Mouse (Mus musculus) frontal cortex, postnatal 25 days (tissue): Measurements from ENCODE around the gene Ciao2a.

Experiments
- DNase-seq, 2 experiments: peaks; one replicate each; pipeline ENCODE4 v3.0.0; 2022; ENCODE audit warnings: low spot score in 2 of 2

Gene Ciao2a

GRCm38 (mm10) chr9:66120106-66120505 is 6.3 kb upstream of the Ciao2a start:
- no peak for DNase-seq

GRCm38 (mm10) chr9:66120945-66121344 is 5.5 kb upstream of the Ciao2a start:
- DNase-seq, result no peak

GRCm38 (mm10) chr9:66121421-66121820 is 5.0 kb upstream of the Ciao2a start:
- DNase-seq, result no peak

GRCm38 (mm10) chr9:66123648-66124047 is 2.8 kb upstream of the Ciao2a start:
- no peak for DNase-seq

GRCm38 (mm10) chr9:66124111-66124531 is 2.3 kb upstream of the Ciao2a start:
- no peak for DNase-seq

GRCm38 (mm10) chr9:66124681-66125542 is 1.5 kb upstream of the Ciao2a start:
- peak; percentile 86 to 88 for DNase-seq

- no peak for DNase-seq
Observed at GRCm38 (mm10) chr9:66125543-66126455, 612 bp upstream of the Ciao2a start.

- DNase-seq, result no peak
Observed at GRCm38 (mm10) chr9:66127193-66127546, 759 bp downstream of the Ciao2a start.

- DNase-seq, result no peak
Observed at GRCm38 (mm10) chr9:66127884-66128283, 1.5 kb downstream of the Ciao2a start.

GRCm38 (mm10) chr9:66131466-66131865 is 5.1 kb downstream of the Ciao2a start:
- DNase-seq, result no peak

GRCm38 (mm10) chr9:66135967-66136366 is 9.6 kb downstream of the Ciao2a start:
- DNase-seq, result no peak

- DNase-seq, result no peak
Observed at GRCm38 (mm10) chr9:66138193-66138592, 11.8 kb downstream of the Ciao2a start.

- DNase-seq, result no peak
Observed at GRCm38 (mm10) chr9:66142265-66142664, 15.9 kb downstream of the Ciao2a start.

- DNase-seq, result peak; percentile 51 to 65
Observed at GRCm38 (mm10) chr9:66144248-66144647, 17.8 kb downstream of the Ciao2a start.

- no peak for DNase-seq
Observed at GRCm38 (mm10) chr9:66146141-66146540, 19.7 kb downstream of the Ciao2a start.

- DNase-seq, result no peak
Observed at GRCm38 (mm10) chr9:66152011-66152410, 25.6 kb downstream of the Ciao2a start.

- no peak for DNase-seq
Observed at GRCm38 (mm10) chr9:66153594-66153993, 27.2 kb downstream of the Ciao2a start.

- DNase-seq, result no peak
Observed at GRCm38 (mm10) chr9:66154013-66154412, 27.6 kb downstream of the Ciao2a start.

- no peak for DNase-seq
Observed at GRCm38 (mm10) chr9:66155534-66155933, 29.1 kb downstream of the Ciao2a start.

- DNase-seq, result peak; percentile 22 to 26
Observed at GRCm38 (mm10) chr9:66157958-66158830, 31.8 kb downstream of the Ciao2a start, which contains the start of gene Dapk2. Dapk2 (plus strand) TSS chr9:66158223.

- no peak for DNase-seq
Observed at GRCm38 (mm10) chr9:66158885-66159430, 32.5 kb downstream of the Ciao2a start.
